Mouse (Mus musculus): ENCODE measurements around the gene Arg1. TPM values are rescaled to one million over a fixed set of nuclear protein-coding genes. Genes with fewer than 3 reads are reported as not detected.

Gene Arg1
- polyA plus RNA-seq, 1 experiment, result 0.05 TPM

DNA sequence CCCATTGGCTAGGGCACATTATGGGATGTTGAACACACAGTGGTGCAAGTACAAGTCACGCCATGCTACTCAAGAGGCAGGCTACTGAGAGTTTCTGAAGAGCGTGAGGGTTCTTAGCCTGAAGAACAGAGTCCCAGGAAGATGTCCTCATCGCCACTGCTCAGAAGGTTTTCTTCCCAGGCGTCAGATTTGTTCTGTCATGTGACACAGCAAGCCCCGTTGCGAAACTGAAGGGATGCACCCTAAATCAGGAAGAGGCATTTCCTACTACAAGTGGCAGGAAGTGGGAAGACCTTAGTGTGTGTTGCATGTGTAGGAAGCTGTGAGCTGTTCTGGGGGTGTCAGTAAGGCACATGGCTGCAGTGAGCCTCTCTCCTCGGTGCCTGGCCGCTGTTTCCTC lies 16.1 kb downstream of the Arg1 start:
- Histone ChIP-seq H3K4me3 (ENCODE audit: insufficient read depth, poor library complexity, severe bottlenecking) (no peak overlapping the region), H3K36me3 (ENCODE audit: control insufficient read depth, insufficient read depth) (peaks cover 84% of the 10 kb centered on the region), H3ac (ENCODE audit: control insufficient read depth, insufficient read length, low read depth) (no peak overlapping the region), H3K79me3 (ENCODE audit: low read depth) (no peaks in the 10 kb centered on the region), H3K27me3 (ENCODE audit: control insufficient read depth, insufficient read depth, insufficient read length) (no peaks in the 10 kb centered on the region), H3K79me2 (ENCODE audit: control insufficient read depth, insufficient read depth) (no peaks in the 10 kb centered on the region)
- no peak for TF ChIP-seq FOSL1 (IDR thresholded peaks at IDR 0.05; ENCODE audit: insufficient read depth, low read length, poor library complexity, severe bottlenecking)

- H3K79me2 ChIP-seq (ENCODE audit: control insufficient read depth, insufficient read depth), result no peaks in the 10 kb centered on the region
- H3K36me3 ChIP-seq (ENCODE audit: control insufficient read depth, insufficient read depth), result peaks cover 86% of the 10 kb centered on the region
Observed at GRCm38 (mm10) chr10:24905627-24906026, 21.7 kb downstream of the Arg1 start.

GRCm38 (mm10) chr10:24895927-24896326 lies 31.4 kb downstream of the Arg1 start:
- no peaks in the 10 kb centered on the region for H3K79me3 ChIP-seq (ENCODE audit: low read depth)
- H3K79me2 ChIP-seq (ENCODE audit: control insufficient read depth, insufficient read depth), result no peaks in the 10 kb centered on the region
- no peak overlapping the region for H3K4me3 ChIP-seq (ENCODE audit: insufficient read depth, poor library complexity, severe bottlenecking)
- TF ChIP-seq MYOD1 (IDR thresholded peaks at IDR 0.05; ENCODE audit: control insufficient read depth, insufficient read length, low read depth), result no peak
- TF ChIP-seq FOSL1 (IDR thresholded peaks at IDR 0.05; ENCODE audit: insufficient read depth, low read length, poor library complexity, severe bottlenecking), result no peak
- TF ChIP-seq CTCF (IDR thresholded peaks at IDR 0.05; ENCODE audit: control insufficient read depth, insufficient read depth, insufficient read length), result no peak
- H3K27me3 ChIP-seq (ENCODE audit: control insufficient read depth, insufficient read depth, insufficient read length), result no peaks in the 10 kb centered on the region
- peaks cover 91% of the 10 kb centered on the region for H3K36me3 ChIP-seq (ENCODE audit: control insufficient read depth, insufficient read depth)
- H3ac ChIP-seq (ENCODE audit: control insufficient read depth, insufficient read length, low read depth), result no peak overlapping the region

More at GRCm38 (mm10) chr10:24905627-24906026, 21.7 kb downstream of the Arg1 start:
- TF ChIP-seq MAX (IDR thresholded peaks at IDR 0.05) (no peak), CEBPB (IDR thresholded peaks at IDR 0.05; ENCODE audit: low read depth) (no peak), MYOG (IDR thresholded peaks at IDR 0.05; ENCODE audit: control insufficient read depth, extremely low read depth, insufficient read length) (no peak), FOSL1 (IDR thresholded peaks at IDR 0.05; ENCODE audit: insufficient read depth, low read length, poor library complexity, severe bottlenecking) (no peak), USF1 (IDR thresholded peaks at IDR 0.05; ENCODE audit: low read depth) (no peak), CTCF (IDR thresholded peaks at IDR 0.05; ENCODE audit: control insufficient read depth, insufficient read depth, insufficient read length) (no peak), MYOD1 (IDR thresholded peaks at IDR 0.05; ENCODE audit: control insufficient read depth, insufficient read length, low read depth) (no peak)
- Histone ChIP-seq H3K79me3 (ENCODE audit: low read depth) (no peaks in the 10 kb centered on the region), H3K27me3 (ENCODE audit: control insufficient read depth, insufficient read depth, insufficient read length) (no peaks in the 10 kb centered on the region), H3ac (ENCODE audit: control insufficient read depth, insufficient read length, low read depth) (no peak overlapping the region), H3K4me3 (ENCODE audit: insufficient read depth, poor library complexity, severe bottlenecking) (no peak overlapping the region)

DNA sequence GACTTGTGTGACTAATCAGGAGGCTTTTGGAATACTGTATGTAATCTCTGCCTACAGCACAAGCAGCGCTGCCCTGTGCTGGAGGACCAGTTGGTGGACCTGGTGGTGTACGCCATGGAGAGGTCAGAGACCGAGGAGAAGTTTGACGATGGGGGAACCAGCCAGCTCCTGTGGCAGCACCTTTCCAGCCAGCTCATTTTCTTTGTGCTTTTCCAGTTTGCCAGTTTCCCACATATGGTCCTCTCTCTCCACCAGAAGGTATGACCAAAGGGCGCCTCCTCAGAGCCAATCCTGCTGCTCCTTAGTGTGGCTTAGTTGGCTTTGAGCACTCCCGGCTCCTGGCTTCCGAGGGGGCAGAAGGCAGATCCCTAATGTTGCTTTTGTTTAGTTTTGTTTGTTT lies 38.9 kb downstream of the Arg1 start:
- H3K27me3 ChIP-seq (ENCODE audit: control insufficient read depth, insufficient read depth, insufficient read length), result no peaks in the 10 kb centered on the region
- H3K4me3 ChIP-seq (ENCODE audit: insufficient read depth, poor library complexity, severe bottlenecking), result no peak overlapping the region
- TF ChIP-seq MYOG (IDR thresholded peaks at IDR 0.05; ENCODE audit: control insufficient read depth, extremely low read depth, insufficient read length), result no peak
- TF ChIP-seq CEBPB (IDR thresholded peaks at IDR 0.05; ENCODE audit: low read depth), result no peak
- no peak for TF ChIP-seq MAX (IDR thresholded peaks at IDR 0.05)
- TF ChIP-seq USF1 (IDR thresholded peaks at IDR 0.05; ENCODE audit: low read depth), result no peak
- no peak for TF ChIP-seq FOSL1 (IDR thresholded peaks at IDR 0.05; ENCODE audit: insufficient read depth, low read length, poor library complexity, severe bottlenecking)
- no peak overlapping the region for H3ac ChIP-seq (ENCODE audit: control insufficient read depth, insufficient read length, low read depth)
- no peaks in the 10 kb centered on the region for H3K79me3 ChIP-seq (ENCODE audit: low read depth)
- peaks cover 82% of the 10 kb centered on the region for H3K36me3 ChIP-seq (ENCODE audit: control insufficient read depth, insufficient read depth)
- H3K79me2 ChIP-seq (ENCODE audit: control insufficient read depth, insufficient read depth), result no peaks in the 10 kb centered on the region

- Histone ChIP-seq H3K36me3 (ENCODE audit: control insufficient read depth, insufficient read depth) (peaks cover 82% of the 10 kb centered on the region), H3K4me3 (ENCODE audit: insufficient read depth, poor library complexity, severe bottlenecking) (no peak overlapping the region)
Observed at GRCm38 (mm10) chr10:24886008-24886407, 41.3 kb downstream of the Arg1 start.

DNA sequence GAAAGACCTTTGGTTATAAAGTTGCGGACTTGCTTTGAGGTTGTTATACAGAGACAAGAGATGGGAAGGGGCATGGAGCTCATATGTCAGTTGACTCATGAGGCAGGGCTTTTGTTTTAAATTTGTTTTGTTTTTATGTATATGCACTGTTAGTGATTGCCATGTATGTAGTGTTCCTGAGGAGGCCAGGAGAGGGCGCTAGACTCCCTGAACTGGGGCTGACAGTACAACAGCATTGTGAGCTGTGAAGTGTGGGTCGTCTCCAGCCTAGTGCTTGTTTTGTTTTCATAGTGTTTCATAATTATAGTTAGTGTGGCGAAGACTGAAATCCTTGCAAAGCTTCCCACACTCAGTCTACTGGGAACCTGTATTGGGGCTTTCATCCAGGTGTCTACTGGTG lies 53.7 kb downstream of the Arg1 start:
- no peaks in the 10 kb centered on the region for H3K27me3 ChIP-seq (ENCODE audit: control insufficient read depth, insufficient read depth, insufficient read length)
- H3K4me3 ChIP-seq (ENCODE audit: insufficient read depth, poor library complexity, severe bottlenecking), result no peak overlapping the region
- H3K79me3 ChIP-seq (ENCODE audit: low read depth), result peaks cover 8% of the 10 kb centered on the region
- H3K79me2 ChIP-seq (ENCODE audit: control insufficient read depth, insufficient read depth), result peaks cover 23% of the 10 kb centered on the region
- TF ChIP-seq CEBPB (IDR thresholded peaks at IDR 0.05; ENCODE audit: low read depth), result no peak
- no peak for TF ChIP-seq MYOG (IDR thresholded peaks at IDR 0.05; ENCODE audit: control insufficient read depth, extremely low read depth, insufficient read length)
- no peak for TF ChIP-seq USF1 (IDR thresholded peaks at IDR 0.05; ENCODE audit: low read depth)
- no peak for TF ChIP-seq CTCF (IDR thresholded peaks at IDR 0.05; ENCODE audit: control insufficient read depth, insufficient read depth, insufficient read length)
- TF ChIP-seq FOSL1 (IDR thresholded peaks at IDR 0.05; ENCODE audit: insufficient read depth, low read length, poor library complexity, severe bottlenecking), result no peak
- TF ChIP-seq MYOD1 (IDR thresholded peaks at IDR 0.05; ENCODE audit: control insufficient read depth, insufficient read length, low read depth), result no peak
- no peak for TF ChIP-seq MAX (IDR thresholded peaks at IDR 0.05)
- peaks cover 63% of the 10 kb centered on the region for H3K36me3 ChIP-seq (ENCODE audit: control insufficient read depth, insufficient read depth)
- H3ac ChIP-seq (ENCODE audit: control insufficient read depth, insufficient read length, low read depth), result no peak overlapping the region

More at GRCm38 (mm10) chr10:24886008-24886407, 41.3 kb downstream of the Arg1 start:
- Histone ChIP-seq H3ac (ENCODE audit: control insufficient read depth, insufficient read length, low read depth) (no peak overlapping the region), H3K79me2 (ENCODE audit: control insufficient read depth, insufficient read depth) (no peaks in the 10 kb centered on the region), H3K79me3 (ENCODE audit: low read depth) (no peaks in the 10 kb centered on the region), H3K27me3 (ENCODE audit: control insufficient read depth, insufficient read depth, insufficient read length) (no peaks in the 10 kb centered on the region)
- TF ChIP-seq MYOD1 (IDR thresholded peaks at IDR 0.05; ENCODE audit: control insufficient read depth, insufficient read length, low read depth) (no peak), CTCF (IDR thresholded peaks at IDR 0.05; ENCODE audit: control insufficient read depth, insufficient read depth, insufficient read length) (no peak), MAX (IDR thresholded peaks at IDR 0.05) (no peak), MYOG (IDR thresholded peaks at IDR 0.05; ENCODE audit: control insufficient read depth, extremely low read depth, insufficient read length) (no peak), FOSL1 (IDR thresholded peaks at IDR 0.05; ENCODE audit: insufficient read depth, low read length, poor library complexity, severe bottlenecking) (no peak), CEBPB (IDR thresholded peaks at IDR 0.05; ENCODE audit: low read depth) (no peak), USF1 (IDR thresholded peaks at IDR 0.05; ENCODE audit: low read depth) (no peak)

Measured in C2C12 (cell line).